Mouse (Mus musculus): ENCODE results near the gene Rtn1.

DNA sequence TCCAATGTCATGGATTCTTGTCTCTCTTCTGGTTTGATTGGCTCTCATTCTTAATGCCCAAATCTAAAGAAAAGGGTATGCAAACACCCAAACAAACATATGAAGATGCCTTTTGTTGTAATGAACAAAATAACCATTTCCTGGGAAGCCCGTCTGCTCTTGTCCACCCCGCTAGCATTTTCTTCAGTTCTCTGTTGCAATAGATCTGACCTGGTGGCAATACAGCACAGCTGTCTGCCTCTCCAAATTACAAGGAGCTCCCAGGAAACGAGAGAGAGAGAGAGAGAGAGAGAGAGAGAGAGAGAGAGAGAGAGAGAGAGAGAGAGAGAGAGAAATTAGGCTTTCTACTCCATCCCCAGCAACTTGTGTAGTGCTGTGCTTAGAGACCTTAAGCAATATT, 42.1 kb downstream of the Rtn1 start:
- no peak for TF ChIP-seq CTCF (IDR thresholded peaks at IDR 0.05; ENCODE audit: low read depth, low read length)
- TF ChIP-seq GATA1 (IDR thresholded peaks at IDR 0.05; ENCODE audit: borderline replicate concordance, low read length), result no peak
- no peak for TF ChIP-seq GATA2 (IDR thresholded peaks at IDR 0.05; ENCODE audit: borderline replicate concordance, low read depth, low read length)
- no peak for TF ChIP-seq POLR2AphosphoS5 (IDR thresholded peaks at IDR 0.05; ENCODE audit: insufficient replicate concordance, low read depth, low read length)
- TF ChIP-seq TAL1 (conservative IDR thresholded peaks at IDR 0.05; ENCODE audit: low read depth, low read length), result no peak
